Mouse (Mus musculus) lung, postnatal 14 days (tissue): Measurements from ENCODE around the gene Ldlrad3.

ENCODE experiments used
- DNase-seq: peaks from one replicate; pipeline ENCODE4 v3.0.0; 2021

Gene Ldlrad3

DNA sequence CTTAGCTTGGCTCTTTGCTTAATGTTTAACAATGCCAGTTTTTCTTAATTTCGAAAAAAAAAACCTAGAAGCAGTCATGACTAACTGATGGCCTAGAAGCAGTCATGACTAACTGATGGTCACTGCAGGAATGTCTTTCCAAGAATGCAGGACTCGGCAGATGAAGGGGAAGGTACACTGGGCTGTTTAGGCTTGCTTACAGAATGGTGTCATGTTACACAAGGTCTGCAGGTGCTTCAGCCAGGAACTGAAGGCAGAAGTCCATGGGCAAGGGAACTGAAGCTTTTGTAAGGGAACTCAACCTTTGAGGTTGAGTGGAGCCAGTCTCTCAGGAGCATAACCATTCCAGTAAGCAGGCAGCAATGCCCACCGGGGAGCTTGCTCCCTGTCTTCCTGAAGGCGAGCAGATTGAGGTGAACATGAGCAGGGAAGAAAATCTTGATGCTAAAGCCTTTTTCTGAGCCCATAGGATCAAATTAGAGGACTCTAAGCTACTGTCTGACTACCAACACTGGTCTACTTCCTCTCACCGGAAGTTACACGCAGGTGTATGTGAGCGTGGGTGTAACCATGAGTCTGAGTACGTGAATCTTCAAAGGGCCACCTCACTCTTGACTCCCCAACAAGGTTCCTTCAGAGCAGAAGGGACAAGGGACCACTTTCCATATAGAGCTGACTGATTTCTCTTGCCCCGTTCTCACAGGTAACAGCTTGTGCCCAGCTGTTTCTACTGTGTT is 193.4 kb downstream of the Ldlrad3 start:
- DNase-seq: no peak

DNA sequence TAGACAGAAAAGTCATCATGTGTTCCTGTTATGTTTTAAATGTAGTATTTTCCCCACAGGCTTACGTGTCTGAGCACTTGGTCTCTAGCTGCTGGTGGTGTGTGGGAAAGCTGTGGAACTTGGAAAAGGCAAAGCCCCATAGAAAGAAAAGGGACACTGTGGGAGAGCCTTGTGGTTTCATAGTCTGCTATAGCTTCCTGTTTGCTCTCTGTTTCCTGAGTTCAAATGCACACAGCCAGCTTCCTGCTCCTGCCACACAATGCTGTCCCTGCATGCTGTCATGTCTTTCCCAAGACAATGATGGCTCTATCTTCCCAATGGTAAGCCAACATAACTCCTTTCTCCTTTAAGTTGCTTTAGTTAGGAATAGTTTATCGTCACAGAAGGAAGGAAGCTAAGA is 194.5 kb downstream of the Ldlrad3 start:
- no peak for DNase-seq

DNA sequence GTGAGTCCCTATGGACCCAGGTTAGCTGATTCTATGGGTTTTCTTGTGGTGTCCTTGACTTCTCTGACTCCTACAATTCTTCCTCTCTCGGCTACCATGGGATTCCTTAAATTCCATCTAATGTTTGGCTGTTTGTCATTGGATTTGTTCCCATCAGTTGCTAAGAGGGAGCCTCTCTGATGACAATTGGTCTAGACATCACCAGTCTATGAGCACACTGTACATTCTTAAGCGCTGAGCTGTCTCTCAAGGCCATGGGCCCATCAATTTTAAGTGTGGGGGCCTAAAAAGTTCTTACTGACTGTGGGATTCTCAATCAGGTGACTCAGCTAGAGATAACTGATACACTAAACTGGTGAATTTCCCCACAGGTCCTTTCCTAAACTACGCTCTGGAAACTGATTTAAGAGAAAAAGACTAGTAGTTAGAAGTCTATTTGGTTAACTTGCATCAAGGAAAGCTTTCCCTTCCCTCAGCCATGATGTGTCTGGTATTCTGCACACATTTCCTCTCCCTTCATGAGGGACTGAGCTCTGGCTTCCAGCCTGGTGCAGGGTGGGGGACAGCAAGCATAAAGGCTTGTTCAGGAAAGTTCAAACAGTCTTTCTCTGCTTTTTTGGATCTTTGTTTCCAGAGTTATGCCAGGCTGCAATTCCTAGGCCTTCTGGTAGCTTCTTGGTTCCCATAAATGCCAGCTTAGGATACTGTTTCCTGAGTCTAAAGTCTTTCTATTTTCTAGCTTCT is 199.7 kb downstream of the Ldlrad3 start:
- DNase-seq: no peak

DNA sequence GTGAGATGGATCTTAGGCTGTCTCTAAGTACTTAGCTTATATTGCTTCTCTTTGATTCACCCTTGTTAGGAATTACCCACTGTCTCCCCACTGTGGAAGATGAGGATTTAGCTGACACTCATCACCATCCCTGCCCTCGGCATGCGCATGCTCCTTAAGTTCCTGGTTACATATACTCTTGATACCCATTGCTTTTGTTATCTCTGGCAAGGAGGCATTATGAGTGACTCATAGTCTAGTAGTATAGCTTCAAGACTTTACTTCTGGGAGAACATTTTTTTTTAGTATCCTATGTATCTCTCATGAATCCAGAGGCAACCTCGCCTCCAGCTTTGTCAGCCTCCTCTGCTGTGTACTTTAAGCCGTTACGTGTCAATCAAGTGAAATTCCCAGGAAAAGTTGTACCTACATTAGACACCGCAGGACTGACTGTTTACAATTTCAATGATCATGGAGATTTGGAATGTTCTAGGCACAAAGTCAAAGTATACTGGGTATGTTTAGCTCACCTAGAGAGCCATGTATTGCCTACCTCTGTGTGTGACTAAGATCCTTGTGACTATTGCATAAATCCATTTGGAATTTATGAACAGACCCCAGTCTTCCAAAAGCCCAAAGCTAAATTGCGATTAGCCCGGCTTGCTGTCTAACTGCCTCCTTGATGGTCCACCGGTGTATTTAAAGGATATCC is 202.2 kb downstream of the Ldlrad3 start:
- no peak for DNase-seq

- DNase-seq: peak; percentile 46
These were observed 202.9 kb downstream of the Ldlrad3 start for GRCm38 (mm10) chr2:101983082-101983852.

GRCm38 (mm10) chr2:101981964-101982498 is 204.2 kb downstream of the Ldlrad3 start:
- DNase-seq: no peak

DNA sequence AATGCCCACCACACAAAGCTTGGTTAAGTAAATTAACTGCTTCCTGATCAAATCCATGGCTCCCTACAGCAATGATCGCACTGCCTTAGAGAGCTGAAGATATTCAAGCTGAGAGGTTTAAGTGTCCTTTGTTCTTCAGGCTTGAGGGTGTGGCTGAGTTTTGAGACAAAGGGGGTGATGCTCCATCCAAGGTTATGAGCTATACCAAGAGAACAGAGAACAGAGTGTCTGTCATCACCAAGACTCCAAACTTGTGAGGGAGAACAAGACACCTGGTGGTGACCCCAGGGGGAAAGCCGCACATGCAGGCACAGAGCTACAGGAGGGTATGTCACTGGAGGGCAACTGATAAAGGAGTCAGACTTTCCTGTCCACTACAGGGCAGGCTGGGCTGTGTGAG is 205.0 kb downstream of the Ldlrad3 start:
- no peak for DNase-seq

DNA sequence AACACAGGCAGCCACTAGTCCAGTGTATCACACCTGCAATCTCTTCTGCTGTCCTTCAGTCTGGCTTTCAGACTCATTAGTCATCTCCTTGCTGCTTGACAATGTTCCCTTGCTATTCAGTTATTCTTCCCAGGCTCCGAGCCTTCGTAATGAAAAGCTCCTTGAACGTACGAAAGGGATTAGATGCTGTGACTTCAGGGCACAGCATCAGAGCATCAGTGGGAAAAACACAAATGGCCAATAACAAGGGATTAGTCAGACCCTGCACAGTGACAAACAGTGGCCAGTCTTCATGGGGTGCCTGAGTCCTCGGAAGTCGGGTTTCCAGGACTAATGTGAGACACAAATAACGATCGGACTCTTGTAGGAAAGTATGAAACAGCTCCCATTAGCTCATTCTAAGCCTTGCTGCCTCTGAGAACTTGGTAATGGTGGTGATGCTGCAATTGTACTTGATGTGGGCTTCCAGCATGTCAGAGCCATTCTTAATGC is 205.7 kb downstream of the Ldlrad3 start:
- DNase-seq: no peak

DNA sequence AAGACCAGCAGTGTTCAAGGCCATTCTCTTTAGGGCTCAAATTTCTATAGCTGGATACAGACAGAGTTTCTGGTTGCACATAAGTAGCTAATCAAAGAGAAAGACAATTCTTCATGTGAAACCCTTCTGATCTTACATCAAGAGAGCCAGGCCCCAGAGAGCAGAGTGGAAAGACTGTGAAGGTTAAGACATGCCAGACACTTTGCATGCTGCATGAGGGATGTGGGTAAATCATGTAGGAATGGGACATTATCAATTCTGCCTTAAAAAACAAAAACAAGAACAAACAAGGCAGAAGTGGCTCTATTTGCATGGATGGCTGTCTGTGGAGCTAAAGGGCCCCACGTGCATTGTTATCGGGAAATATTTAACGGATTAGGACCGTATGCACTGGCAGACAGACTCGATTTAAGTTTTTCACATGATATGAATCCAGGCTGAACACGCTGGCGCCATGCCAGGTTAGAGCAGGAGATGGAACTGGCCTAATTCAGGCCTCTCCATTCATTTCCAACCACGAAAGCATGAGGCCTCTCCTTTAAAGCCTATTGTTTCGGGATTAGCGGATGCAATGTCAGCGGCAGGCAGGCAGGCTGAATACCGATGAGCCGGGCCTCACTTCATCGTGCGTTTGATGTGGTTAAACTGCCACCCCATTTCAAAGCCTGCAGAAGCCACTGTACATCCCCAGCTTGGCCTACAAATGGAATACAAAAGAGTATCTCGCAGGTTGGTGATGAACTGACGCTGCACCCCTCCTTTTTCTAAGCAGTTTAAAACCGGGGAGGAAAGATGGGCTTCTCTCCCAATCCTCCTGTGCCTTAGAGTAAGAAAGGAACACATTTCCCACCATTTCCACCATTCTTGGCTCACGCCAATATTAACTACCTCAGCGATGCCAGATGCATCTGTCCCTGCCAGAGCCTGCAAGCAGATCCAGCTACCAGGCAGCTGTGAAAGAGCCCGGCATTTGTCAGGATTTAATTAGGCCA is 207.4 kb downstream of the Ldlrad3 start:
- peak; percentile 43 for DNase-seq

DNA sequence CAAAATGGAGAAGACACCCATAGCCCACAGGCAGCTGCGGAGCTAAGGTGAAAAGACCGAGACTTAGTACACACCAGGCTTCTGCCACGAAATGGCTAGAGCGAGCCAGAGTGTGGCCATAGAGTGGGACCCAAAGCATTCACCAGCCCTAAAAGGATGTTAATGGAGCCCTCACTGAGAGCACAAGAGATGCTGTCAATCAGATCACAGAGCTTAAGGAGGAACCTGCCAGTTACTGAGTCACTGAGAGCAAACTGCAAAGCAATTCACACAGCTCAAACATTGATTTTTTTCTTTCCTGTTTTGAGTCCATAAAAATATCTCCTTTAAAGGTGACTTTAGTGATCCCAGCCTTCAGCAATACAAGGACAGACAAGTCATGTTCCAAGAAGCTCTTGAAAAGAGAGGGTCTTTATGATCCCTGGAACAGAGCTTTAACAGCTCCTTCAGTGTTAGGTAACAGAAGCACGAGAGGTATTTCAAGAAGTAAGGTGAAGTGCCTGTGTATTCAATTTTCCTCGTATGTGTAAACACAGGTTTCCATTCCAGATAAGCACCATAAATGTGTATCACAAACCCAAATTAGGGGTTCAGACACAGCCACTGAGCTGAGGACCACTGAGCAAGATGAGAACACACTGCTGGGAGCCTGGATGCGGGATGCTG is 209.7 kb downstream of the Ldlrad3 start:
- no peak for DNase-seq

GRCm38 (mm10) chr2:101973810-101974209 is 212.4 kb downstream of the Ldlrad3 start:
- DNase-seq: no peak

GRCm38 (mm10) chr2:101967601-101968000 is 218.6 kb downstream of the Ldlrad3 start:
- no peak for DNase-seq

DNA sequence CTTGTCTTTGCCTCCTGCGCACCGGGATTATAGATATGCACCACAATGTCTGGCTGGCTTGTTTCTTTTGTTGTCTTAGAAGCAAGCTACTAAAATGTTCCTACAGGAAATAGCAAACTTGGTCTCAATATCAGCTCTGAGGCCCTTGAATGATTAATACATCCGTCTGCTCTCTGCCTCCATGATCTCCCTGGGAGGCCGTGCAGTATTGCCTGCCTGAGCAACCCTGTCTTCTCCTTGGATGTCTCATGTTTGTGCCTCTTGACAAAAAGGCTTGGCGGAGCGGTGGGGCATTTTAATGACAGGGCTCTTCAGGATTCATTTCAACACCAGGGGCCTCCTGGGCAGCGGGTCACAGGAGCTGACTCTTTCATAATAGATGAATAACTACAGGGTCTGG is 219.0 kb downstream of the Ldlrad3 start:
- DNase-seq: no peak

DNA sequence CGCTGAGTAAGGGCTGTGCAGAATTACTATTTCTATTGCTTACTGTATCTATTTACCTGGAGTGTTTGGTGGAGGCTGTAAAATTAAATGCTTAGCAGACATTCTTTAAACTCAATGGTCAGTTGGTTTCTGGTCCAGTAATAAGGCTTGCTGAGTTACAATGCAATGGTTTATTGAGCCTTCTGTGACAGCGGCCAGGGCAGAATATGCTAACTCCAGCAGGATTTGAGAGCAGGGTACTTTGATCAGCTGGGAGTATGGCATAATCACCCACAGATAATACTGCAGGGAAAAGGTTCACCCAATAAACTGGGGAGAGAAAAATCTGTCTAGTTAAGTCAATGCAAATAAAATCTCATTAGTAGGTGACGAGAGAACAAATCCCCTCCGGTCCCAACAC is 220.2 kb downstream of the Ldlrad3 start:
- DNase-seq: no peak

GRCm38 (mm10) chr2:101965515-101965914 is 220.7 kb downstream of the Ldlrad3 start:
- DNase-seq: no peak

GRCm38 (mm10) chr2:101963367-101963766 is 222.8 kb downstream of the Ldlrad3 start:
- no peak for DNase-seq

- DNase-seq: no peak
These were observed 223.8 kb downstream of the Ldlrad3 start for GRCm38 (mm10) chr2:101962349-101962748.

DNA sequence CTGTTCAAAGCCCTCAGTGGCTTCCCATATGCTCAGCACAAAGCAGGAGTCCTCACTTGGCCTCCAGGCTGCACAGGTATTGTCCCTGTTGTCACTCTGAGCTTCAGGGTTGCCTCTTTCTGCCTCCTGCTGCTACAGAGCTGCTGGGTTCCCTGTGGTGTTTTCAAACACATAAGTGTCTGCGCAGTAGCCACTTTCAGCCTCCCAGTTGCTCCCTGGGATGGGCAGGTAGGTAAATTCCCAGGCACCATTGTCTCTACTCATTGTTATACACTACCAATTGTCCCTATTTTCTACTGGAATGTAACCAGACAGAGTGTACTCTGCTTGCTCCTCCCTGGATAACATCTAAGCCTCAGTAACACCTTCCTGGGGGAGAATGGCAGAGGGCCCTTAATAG is 224.8 kb downstream of the Ldlrad3 start:
- no peak for DNase-seq

GRCm38 (mm10) chr2:101960658-101961057 is 225.5 kb downstream of the Ldlrad3 start:
- DNase-seq: no peak

DNA sequence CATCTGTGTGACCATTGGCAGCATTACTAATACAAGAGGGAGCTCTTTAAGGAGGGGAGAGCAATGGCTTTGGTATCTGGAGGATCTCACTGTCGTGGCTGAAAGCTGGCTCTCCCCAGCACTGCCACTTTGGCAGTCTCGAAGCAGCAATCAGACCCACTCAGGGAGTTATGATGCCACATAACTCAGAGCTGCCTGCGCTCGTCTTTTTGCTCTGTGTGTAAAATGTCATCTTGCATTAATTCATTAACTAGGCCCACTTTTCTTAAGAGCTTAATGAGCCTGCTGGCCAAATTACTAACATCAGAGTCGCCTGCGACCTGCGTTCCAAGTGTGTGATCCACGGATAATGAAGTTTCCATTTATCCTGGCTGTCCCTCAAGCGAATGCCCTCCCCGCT is 230.1 kb downstream of the Ldlrad3 start:
- DNase-seq: no peak

DNA sequence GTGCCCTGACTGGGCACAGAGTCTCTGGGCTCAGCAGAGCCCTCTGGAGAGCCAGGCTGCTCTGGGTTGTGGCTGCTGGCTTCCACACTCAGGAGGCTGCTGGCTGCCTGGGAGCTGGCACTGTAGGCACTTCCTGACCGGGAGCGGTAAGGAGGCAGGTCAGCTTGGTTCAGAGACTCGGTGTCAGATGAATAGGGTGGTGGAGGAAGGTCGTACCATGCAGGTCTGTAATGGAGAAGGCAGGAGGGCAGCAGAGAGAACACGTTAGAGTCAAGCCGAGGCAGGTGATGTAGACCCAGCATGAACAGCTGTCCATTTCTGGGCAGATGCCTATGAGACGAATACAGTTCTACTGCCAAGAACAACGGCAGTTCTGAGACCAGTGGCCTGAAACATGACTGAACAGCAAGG is 233.2 kb downstream of the Ldlrad3 start:
- no peak for DNase-seq
